Mouse (Mus musculus): ENCODE measurements at regions not wholly inside any gene's neighbourhood (a gene's known extent, or its start where the extent isn't known, plus 50 kb on each side); places are given as distances from the start of the nearest gene placed in this dataset.
"Not testable (repeated sequence)": the region's sequence is repeated elsewhere in the genome, so short reads cannot be mapped to it uniquely, and the experiment has no call there.

DNA sequence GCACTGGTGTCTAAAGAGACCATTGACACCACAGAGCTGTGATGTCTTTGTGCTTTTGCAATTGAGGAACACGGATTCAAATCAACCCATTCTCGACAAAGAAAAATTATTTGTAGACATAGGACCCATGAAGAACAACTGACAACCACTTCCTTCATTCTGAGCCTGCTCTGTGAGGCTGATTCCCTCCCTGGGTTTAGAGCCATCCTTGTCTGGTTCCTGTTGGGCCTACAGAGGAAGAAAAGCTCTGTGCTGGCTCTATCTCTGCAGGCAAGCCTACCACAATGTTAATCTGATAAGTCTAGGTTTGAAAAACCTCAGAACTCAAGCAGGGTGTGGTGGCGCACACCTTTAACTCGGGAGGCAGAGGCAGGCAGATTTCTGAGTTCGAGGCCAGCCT, 84.2 kb upstream of the Tbl1xr1 start:
- no peak for DNase-seq (ENCODE audit: low read depth, low spot score)

DNA sequence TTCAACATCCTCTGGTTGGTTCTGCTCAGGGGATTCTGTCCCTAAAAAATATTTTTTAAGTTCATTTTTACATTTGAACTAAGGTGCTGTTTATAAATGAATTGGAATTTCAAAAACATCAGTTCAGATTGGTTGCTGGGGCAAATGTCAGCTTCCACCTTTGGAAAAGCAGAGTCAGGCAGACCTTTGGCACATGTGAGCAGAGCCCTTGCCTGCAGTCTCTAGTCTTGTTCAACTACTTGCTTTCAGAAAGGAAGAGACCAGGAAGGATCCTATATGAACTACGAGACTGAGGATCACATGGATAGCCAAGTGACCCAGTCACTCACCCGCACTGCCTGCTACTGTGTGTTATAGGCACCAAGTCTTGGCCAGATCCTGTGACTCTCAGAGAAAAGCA, 82.5 kb upstream of the Tbl1xr1 start:
- DNase-seq (ENCODE audit: low read depth, low spot score): no peak

- no peak for DNase-seq (ENCODE audit: low read depth, low spot score)
These were observed 80.7 kb upstream of the Tbl1xr1 start for GRCm38 (mm10) chr3:21995566-21996391.

DNA sequence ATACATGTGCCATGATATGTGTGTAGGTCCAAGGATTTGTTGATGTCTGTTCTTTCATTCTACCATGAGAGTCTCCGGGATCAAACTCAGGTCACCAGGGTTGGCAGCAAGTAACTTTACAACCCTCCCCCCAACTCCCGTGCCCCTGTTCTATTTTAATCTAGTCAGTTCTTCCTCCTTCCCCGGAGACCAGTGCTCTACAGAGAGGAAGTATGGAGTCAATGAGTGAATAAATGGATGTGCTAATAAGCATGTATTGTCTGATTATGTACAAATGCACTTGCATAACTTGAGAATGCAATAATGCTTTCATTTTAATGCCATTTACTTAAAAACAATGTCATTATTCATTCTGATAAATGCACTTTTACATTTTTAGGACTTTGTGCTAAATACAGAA, 79.1 kb upstream of the Tbl1xr1 start:
- DNase-seq (ENCODE audit: low read depth, low spot score): no peak

DNA sequence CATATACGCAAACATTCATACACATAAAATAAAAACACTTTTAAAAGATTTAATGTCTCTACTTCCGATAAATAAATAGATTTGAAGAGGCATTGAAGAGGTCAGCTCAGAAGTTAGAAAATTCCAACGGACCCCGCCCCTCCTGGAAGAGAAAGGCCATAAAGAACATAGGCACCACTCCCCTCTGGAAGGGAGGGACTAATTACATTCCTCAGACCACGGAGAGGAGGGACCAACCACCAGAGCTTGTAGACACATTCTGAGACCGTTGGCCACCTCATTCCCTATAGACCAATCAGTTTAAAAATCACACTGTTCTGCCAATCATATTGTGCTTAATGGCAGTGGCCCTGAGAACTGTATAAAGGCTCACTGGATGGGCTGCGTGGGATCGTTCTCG, 71.0 kb upstream of the Tbl1xr1 start:
- no peak for DNase-seq (ENCODE audit: low read depth, low spot score)

- no peak for DNase-seq (ENCODE audit: low read depth, low spot score)
These were observed 70.3 kb upstream of the Tbl1xr1 start for GRCm38 (mm10) chr3:22006113-22006512.

GRCm38 (mm10) chr3:22006651-22007050, 69.8 kb upstream of the Tbl1xr1 start:
- no peak for DNase-seq (ENCODE audit: low read depth, low spot score)

- DNase-seq (ENCODE audit: low read depth, low spot score): no peak
These were observed 68.7 kb upstream of the Tbl1xr1 start for GRCm38 (mm10) chr3:22007736-22008135.

GRCm38 (mm10) chr3:22008432-22008831, 68.0 kb upstream of the Tbl1xr1 start:
- no peak for DNase-seq (ENCODE audit: low read depth, low spot score)

DNA sequence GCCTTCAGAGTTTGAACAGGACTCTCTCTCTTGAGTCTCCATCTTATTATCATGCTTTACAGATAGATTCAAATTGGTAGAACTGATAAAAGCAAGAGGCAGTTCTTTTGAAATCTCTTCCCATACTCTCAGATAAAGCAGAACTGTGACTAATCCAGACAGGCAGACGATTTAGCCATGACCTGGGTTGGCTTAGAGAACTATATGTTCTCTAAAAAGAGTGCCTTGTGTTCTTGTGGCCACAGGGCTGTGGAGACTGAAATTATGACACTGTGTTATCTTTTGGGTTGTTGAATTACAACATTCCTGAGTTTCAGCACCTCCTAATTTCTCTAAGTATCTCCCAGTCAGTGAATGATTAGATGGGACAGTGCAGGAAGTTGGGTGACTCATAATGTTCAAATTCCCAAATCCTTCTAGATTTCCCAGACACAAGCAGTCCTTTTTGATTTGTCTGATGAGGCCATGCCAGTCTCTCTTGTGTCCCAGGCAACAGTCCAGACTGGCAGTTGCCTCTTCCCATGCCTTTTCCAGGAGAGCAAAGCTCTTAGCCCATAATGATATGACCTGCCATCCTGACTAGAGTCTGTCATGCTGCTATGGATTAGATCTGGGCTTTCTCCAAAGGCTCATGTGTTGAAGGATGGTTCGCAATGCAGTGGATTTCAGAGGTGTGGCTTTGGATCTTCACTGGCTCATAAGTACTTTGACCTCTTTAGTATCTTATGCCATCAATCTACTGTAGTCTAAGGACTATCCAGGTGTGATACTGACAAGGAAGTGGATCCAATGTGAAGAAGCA, 66.4 kb upstream of the Tbl1xr1 start:
- no peak for DNase-seq (ENCODE audit: low read depth, low spot score)

GRCm38 (mm10) chr3:22010700-22010991, 65.8 kb upstream of the Tbl1xr1 start:
- DNase-seq (ENCODE audit: low read depth, low spot score): not testable (repeated sequence)

GRCm38 (mm10) chr3:22021360-22021935, 55.0 kb upstream of the Tbl1xr1 start:
- DNase-seq (ENCODE audit: low read depth, low spot score): no peak

DNA sequence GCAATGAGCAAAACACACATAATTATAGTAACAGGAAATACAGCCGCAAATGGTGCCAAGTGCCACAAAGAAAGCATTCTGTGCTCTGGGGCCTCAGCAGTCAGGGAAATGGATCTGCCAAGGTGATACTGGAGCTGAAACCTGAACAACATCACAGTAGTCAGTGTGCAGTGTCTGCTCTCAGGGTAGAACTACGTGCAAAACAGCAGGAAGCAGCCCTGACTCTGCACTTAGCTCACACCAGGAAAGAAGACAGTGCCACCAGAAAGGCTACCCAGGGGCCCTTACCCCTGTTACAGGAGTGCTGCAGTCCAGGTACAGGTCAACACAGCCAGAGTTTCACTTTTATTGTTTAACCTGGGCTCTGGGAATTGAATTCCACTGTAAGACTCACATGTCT, 54.0 kb upstream of the Tbl1xr1 start:
- DNase-seq (ENCODE audit: low read depth, low spot score): no peak

DNA sequence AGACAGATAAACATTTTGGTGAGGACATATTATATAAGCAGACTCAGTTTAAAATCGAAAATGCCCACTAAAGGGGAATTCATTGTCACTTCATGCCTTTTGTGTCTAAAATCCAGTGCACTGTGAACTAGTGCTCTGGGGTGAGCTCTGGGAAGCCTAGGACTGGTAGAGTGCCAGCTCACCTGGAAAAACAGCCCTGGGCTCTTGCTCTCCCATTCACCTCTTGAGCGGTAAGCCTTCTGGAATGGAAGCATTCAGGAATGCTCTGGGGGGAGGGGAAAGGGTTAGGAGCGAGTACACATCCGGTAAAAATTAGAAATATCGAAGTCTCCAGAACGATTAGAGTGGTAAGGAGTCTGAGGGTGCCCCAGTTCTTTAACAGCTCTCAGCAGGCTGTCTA, 53.4 kb upstream of the Tbl1xr1 start:
- DNase-seq (ENCODE audit: low read depth, low spot score): no peak

DNA sequence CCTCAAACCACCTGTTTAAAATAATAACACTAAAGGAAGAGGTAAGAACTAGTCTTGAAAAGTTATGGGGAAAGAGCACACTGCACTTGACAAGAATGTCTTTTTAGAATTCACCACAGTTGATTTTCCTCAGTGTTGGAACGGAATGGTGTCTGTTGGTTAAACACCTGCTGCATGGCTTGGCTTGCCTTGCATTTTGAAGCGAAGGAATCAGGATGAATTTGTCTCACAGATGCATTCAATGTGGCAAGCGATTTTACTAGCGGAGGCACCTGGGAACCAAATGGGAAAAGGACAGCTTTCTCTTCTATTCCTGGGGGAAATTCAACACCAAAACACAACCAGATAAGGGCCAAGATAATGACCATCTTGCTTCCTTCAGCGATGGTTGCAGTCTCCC, 52.9 kb upstream of the Tbl1xr1 start:
- DNase-seq (ENCODE audit: low read depth, low spot score): no peak

- DNase-seq (ENCODE audit: low read depth, low spot score): no peak
These were observed 52.3 kb upstream of the Tbl1xr1 start for GRCm38 (mm10) chr3:22024200-22024599.

GRCm38 (mm10) chr3:22025119-22025518, 51.3 kb upstream of the Tbl1xr1 start:
- DNase-seq (ENCODE audit: low read depth, low spot score): no peak

- DNase-seq (ENCODE audit: low read depth, low spot score): no peak
These were observed 50.8 kb upstream of the Tbl1xr1 start for GRCm38 (mm10) chr3:22025615-22026014.
